Mouse (Mus musculus): ENCODE measurements around the gene Srsf1.
A peak's percentile ranks its signal among the peaks of the same experiment; 100 is the strongest.

The Srsf1 gene

DNA sequence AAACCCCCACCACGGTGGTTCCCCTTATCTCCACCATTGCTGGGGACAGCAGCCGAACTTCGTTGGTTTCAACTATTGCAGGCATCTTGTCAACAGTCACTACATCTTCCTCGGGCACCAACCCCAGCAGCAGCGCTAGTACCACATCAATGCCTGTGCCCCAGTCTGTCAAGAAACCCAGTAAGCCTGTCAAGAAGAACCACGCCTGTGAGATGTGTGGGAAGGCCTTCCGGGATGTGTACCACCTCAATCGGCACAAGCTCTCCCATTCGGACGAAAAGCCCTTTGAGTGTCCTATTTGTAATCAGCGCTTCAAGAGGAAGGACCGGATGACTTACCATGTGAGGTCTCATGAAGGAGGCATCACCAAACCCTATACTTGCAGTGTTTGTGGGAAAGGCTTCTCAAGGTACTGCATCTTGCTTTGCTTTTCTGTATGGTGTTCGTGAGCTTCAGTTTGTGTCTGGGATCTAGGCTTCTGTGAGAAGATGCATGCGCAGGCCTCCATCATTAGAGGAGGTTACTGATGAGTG lies 26.2 kb downstream of the Srsf1 start:
- DNase-seq, result peak; percentile 12 to 30

DNA sequence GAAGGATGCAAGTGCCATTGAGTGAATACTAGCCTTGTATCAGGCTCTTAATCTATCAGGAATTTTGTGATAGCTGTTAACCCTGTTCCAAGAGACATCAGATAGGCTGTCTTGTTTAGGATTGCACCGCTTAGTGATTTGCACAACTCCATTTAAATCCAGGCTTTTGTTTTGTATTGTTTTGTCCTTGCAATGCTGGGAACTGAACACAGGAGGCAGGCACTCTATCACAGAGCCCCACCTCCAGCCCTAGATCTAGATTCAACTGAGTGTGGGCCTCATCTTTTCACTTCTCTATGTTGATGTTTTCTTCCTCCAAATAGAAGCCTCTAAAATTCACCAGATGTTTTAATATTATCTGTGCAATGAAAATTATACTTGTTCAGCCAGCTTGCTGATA lies 28.5 kb downstream of the Srsf1 start:
- DNase-seq, result no peak

DNA sequence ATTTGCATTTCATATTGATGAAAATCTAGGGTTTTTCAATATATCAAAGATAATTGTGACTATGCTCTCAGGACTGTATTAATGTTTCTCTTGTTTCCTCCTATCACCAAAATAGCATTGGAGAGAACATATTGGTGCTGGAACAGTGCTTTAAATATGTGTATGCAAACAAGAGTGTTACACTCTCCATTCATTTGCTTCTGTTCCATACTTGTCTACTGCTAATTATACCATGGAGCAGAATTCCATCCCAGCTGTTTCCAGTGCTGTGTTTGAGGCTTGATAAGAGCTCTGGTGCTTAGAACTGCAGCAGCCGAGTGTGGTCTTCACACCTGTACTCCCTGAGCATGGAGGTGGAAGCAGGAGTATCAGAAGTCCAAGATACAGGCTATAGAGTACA lies 29.2 kb downstream of the Srsf1 start:
- no peak for DNase-seq

DNA sequence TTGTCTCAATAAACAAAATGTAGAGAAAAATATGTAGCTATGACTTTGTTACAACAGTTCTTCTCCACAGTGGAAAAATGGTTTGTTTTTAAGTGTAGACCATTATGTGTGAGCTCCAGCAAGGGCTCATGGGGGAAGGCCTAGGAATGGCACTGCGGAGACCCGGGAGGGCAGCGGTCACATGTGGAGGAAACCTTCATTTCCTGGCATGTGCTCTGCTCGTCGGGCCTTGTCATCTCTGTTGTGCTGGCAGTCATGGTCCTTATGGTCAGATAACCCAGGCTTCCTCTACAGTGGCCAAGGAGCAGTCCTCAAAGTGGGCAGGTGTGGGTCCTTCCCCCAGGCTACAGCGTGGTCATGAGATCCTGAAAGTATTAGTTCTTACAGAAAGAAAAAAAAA lies 36.5 kb downstream of the Srsf1 start:
- DNase-seq, result no peak

DNA sequence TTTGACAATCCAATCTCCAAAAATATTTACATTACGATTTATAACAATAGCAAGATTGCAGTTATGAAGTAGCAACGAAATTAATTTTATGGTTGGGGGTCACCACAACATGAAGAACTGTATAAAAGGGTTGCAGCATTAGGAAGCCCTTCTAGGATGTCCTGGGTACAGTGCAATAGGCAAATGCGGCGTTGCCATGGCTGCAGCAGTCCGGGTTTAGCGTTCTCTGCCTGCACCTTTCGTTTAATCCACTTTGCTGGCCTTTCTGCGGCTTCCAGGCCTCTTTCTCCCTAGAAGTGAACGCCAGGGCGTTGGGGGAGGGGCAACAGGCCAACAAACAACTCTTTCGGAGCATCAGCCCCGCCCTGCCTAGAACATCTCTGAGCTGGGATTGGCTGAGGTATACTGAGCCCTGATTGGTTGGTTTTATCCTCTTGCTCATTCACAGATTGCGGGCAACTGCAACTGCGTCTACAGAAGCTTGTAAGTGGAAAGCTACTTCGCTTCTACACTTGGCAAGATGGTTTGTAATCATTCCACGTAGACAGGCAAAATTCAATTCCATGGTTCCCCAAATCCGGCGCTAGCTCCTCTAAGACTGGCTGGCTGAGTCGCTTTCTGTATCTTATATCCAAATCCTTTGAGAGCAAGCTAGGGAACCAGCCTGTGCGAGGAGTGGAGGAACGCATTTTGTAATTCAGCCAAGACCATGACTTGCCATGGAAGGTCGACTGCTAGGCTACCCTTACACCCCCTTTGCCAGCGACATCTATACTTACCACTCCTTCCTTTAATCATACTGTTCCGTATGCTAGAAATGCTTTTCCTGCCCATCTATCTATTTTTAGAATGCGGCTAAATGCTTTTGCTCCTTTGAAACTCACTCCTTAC lies 39.8 kb downstream of the Srsf1 start:
- peak; percentile 72 to 82 for DNase-seq

DNA sequence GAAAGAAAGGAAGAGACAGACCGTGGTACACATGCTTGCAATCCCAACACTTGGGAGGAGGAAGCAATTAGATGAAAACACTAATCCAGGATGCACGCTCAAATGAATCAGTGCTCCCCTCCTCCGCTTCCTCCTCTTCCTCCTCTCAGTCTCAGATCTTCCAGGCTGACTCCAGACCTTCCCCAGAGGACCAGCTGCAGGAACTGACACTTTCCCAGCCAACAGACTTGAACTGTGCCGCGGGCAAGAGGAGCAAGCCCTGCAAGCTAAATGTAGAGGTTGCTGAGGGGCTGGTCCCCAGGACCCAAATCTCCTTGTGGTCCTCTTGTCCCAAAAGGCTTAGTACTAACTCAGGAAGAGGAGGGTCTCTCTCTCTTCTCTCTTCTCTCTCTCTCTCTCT lies 42.0 kb downstream of the Srsf1 start:
- DNase-seq, result no peak

DNA sequence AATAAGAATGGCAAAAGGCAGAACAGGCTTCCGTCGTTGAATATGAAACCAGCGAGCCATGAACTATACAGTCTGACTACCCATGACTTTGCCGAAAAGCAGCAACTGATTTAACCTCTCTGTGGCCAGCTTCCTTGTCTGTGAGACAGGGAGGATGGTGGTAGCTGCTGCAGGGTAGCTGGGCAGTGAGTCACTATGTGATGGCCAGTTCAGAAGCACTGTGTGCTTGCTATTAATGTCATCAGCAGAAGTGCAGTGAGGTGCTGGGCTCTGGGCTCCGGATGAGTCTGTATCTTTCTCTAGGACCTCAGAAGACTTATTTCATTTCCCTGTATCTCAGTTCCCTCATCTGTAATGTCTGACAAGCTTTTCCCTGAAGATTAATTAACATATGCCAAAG lies 43.1 kb downstream of the Srsf1 start:
- DNase-seq, result no peak

DNA sequence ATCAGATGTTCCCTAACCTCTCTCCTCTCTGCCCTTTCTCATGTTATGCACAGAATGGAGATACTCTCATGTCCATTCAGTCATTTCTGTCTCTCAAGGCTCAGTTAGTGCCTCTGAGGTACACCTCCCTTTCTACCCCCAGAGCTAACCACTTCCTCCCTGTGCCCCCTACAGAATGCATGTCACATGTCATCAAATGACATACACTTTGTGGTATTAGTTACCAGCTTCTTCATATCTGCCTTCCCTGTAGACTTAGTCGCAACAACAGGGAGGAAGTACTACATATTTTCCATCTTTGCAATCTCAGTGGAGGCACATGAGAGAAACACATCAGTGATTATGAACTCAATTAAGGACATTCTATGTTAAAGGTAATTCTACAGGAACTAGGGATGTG lies 44.8 kb downstream of the Srsf1 start:
- peak; percentile 21 to 40 for DNase-seq

DNA sequence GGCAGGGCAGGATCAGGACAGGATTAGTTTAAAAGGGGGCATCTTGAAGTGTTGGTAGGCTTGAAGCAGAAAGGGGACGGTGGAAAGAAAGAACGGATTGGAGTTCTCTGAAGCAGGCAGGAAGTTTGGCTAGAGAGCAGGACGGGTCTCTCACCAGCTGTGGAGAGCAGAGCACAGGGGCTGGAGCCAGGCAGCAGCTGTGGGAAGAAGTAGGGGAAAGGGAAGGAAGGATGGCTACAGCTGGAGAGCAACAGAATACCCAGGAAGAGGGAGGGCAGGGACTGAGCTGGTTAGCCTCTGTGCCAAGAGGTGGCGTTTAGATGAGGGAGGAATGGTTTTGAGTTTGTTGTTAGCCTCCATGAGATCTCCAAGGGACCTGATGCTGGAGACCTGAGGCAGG lies 50.0 kb downstream of the Srsf1 start:
- DNase-seq, result no peak

DNA sequence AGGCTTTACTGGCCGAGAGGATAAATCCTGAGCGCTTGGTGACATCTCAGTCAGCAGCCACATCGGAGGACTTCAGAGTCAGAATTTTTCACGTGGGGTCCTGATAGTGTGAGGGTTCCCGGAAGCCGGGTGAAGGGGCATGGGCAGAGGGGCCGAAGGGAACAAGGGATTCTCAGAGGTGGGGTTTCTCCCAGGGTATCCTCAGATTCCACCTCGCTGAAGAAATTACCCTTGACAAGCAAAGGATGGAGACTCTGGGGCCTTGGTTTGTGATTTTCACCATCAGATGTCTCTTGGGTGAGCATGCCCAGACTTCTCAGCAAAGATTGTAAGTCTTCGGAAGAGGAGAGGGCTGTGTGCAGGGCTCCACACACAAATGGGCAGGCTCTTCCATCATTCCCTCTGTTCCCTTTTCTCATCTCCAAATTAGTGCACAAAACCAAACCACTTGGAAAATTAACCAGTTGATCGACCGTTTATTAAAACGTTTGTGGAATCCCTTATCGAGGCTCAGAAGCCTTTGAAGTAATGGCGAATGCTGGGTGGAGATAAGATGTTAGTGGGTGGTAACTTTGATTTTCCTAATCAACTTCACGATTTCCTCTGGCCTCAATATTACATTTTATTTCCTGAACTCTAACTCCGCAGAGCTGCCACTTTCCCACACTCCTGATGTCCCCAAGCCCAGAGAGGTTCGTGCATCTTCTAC lies 51.0 kb downstream of the Srsf1 start, which contains the start of gene Cuedc1:
TSS of gene Cuedc1 (plus strand) at position 38 of the 709 bp plus-strand sequence.
- DNase-seq, result no peak

DNA sequence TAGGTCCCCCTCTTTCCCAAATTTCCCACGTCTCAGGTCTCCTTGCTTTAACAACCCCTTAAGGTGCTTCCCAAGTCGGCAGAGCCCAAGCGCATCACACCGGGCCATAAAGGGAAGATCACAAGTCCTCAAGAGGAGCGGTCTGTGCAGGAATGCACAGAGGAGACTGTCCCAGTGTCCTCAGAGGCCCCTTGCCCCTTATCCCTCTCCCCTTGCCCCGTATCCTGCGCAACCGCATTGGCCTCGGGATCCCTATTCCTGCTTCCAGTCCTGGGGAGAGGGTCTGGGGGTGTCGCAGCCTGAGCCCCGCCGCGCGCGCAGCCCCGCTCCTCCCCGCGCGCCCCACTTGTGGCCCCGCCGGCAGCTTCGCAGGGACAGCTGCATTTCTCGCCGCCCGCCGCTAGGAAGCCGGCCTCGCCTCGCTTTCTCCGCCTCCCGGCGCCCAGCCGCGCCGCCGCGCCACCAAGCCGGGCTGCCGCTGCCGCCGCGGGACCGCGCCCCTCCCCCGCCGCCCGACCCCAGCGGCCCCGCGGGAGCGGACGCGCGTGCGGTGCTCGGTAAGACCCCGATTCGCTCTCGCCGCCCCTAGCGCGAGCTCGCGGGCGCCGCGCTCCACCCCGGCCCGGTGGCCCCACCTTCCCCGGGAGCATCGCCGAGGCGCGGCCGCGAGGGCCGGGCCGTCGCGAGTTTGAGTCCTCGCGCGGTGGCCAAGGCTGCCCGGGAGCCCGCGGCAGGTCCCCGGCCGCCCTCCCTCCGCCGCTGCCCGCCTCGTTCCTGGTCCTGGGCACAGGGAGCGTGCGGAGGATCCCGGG lies 51.8 kb downstream of the Srsf1 start:
- peak; percentile 81 to 82 for DNase-seq

DNA sequence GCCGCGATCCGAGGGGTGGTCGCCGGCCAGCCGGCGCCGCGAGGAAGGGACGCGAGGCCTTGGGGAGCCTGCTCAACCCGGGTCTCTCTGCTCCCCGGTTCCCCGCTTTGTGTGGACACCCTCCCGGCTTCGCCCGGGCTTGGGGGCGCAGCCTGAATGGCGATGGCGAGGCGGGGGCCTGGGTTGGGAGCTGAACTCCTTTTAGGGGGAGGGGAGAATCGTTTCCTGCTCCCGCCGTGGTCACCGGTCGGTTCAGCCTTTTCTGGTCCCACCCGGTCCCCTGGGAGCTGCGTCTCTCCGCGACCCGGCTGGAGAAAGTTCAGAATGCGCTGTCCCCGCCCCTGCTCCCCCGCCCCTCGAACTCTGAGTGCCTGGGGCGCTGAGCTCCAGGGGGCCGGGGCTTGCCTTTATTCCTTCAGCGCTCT lies 52.4 kb downstream of the Srsf1 start:
- peak; percentile 53 to 59 for DNase-seq

DNA sequence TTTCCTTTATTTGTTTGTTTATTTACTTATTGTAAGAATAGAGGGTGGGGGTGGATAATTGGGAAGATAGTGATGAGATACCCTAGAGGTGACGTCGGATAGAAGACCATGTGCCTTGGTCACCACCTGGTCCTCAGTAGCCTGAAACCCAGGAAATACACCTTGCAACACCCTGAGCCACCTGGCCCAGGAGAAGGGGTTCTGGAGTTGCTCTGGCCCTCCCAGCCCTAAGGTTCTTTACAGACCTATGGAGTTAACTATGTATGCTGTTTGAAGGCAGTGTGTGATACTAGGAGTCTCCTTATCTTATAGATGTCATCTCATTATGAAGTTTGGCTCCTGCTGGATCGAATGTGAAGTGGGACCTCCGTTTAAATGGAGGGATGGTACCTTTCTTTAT lies 53.0 kb downstream of the Srsf1 start:
- DNase-seq, result no peak
